Mouse (Mus musculus): ENCODE measurements around the gene Psmc4. TPM values are rescaled to one million over a fixed set of nuclear protein-coding genes. Genes with fewer than 3 reads are reported as not detected.

The Psmc4 gene
- polyA plus RNA-seq (2014; fragmentation: Nextera tagmentation; extraction: Ambion mirVana) = 380 and 381 TPM in 2 replicates

DNA sequence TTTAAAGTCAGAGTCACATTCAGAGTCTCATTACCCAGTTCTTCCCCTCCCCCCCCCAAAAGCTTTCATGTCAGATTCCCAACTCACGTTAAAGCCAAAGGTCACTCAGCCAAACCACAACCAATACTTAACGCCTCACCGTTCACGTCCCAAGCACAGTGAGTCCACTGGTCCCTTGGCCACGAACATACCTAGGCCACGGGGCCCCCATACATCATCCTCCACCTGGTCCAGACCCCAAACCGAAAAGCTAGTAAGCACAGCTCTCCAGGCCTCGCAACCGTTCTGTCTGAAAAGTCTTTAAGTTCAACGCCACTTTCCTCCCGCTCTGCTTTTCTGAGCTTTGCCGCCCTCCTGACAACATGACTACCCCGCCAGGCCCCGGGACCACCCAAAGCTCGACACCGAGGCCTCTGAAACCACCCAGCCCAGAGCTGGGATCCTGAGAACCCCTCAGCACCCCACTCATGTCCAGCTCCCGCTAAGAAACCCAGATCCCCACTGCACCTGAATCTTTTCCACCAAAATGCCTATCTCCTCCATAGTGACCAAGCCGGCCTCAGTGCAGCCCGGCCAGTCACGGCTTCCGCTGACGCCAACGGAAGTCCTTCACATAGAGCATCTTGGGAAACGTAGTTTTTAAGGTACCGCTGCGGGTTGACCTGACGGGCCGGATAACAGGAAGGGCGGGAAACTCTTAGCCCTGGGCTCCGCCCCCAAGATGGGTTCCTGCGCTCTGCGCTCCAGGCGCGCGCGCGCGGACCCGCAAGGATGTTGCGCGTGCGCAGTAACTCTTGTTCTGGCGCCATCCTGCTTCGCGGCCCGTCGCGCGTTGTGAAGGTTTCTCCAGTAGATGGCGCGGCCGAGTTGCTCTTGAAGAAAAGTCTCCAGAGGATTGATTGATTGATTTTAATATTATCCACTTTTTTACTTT is at the start of gene Psmc4:
Gene Psmc4 (minus strand): TSS at position 626 of the 934 bp plus-strand sequence.
- Histone ChIP-seq H3K4me1 (ENCODE audit: control insufficient read depth, insufficient read depth, low read length) (no peaks in the 10 kb centered on the region; the same call in none of the 2 replicates), H3K4me2 (ENCODE audit: low read length) (peak within 1 kb of the TSS; percentile 56), H3K9me3 (replicated peaks; ENCODE audit: control insufficient read depth, low read length) (no peaks in the 10 kb centered on the region), H3K4me3 (ENCODE audit: low read depth, low read length) (peak within 1 kb of the TSS; percentile 59), H3K27me3 (replicated peaks; ENCODE audit: control insufficient read depth, insufficient read depth, low read length) (no peaks in the 10 kb centered on the region), H3K27ac (ENCODE audit: low read depth, low read length) (no peak within 1 kb of the TSS), H3K36me3 (ENCODE audit: control insufficient read depth, insufficient read depth, low read length) (peaks cover 41% of the 10 kb centered on the region), H3K9ac (ENCODE audit: low read length) (peak within 1 kb of the TSS; percentile 75)
- peak; percentile 100 for DNase-seq (ENCODE audit: low spot score)
- peak; percentile 98 for ATAC-seq
- under 1% methylated on average over 52 of the region's 52 CpGs for WGBS

DNA sequence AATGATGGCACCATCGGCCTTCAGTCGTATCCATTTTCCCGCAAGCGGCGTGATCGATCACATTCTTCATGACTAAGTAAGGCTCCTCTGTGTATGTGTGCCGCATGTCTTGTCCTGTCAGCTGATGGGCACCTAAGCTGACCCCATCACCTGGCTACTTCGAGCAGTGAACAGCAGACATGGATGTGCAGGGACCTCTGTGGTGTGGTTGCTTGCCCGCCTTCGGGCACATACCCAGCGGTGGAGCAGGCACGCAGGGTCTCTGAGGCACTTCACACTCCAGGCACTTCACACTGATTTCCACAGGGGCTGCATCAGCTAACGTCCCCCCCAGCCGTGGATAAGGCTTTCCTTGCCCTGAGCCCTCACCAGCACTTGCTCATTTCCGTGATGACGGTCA is 49.2 kb upstream of the Psmc4 start:
- no peak for DNase-seq (ENCODE audit: low spot score)
- WGBS = 95% methylated on average over 16 of the region's 16 CpGs
- Histone ChIP-seq H3K4me3 (ENCODE audit: low read depth, low read length) (no peak overlapping the region), H3K4me2 (ENCODE audit: low read length) (no peak overlapping the region), H3K9me3 (replicated peaks; ENCODE audit: control insufficient read depth, low read length) (no peaks in the 10 kb centered on the region), H3K4me1 (ENCODE audit: control insufficient read depth, insufficient read depth, low read length) (no peaks in the 10 kb centered on the region), H3K9ac (ENCODE audit: low read length) (no peak overlapping the region), H3K27ac (ENCODE audit: low read depth, low read length) (no peak overlapping the region), H3K36me3 (ENCODE audit: control insufficient read depth, insufficient read depth, low read length) (no peaks in the 10 kb centered on the region), H3K27me3 (replicated peaks; ENCODE audit: control insufficient read depth, insufficient read depth, low read length) (no peaks in the 10 kb centered on the region)
- ATAC-seq = no peak

DNA sequence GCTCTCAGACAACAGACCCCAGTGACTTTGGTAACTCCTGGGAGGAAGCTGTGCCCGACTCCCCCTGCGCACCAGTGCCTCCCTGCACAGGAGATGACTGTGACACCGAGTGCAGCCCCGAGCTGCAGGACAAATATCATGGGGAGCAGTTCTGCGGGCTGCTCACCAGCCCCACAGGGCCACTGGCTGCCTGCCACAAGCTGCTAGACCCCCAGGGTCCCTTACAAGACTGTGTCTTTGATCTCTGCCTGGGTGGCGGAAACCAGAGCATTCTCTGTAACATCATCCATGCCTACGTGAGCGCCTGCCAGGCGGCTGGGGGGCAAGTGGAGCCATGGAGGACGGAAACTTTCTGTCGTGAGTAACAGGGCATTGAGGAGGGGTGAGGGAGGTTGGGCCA is 43.6 kb upstream of the Psmc4 start:
- ATAC-seq (no peak), DNase-seq (ENCODE audit: low spot score) (no peak)
- Histone ChIP-seq H3K4me2 (ENCODE audit: low read length) (no peak overlapping the region), H3K27ac (ENCODE audit: low read depth, low read length) (no peak overlapping the region), H3K9ac (ENCODE audit: low read length) (no peak overlapping the region), H3K9me3 (replicated peaks; ENCODE audit: control insufficient read depth, low read length) (no peaks in the 10 kb centered on the region), H3K4me3 (ENCODE audit: low read depth, low read length) (no peak overlapping the region), H3K27me3 (replicated peaks; ENCODE audit: control insufficient read depth, insufficient read depth, low read length) (no peaks in the 10 kb centered on the region), H3K4me1 (ENCODE audit: control insufficient read depth, insufficient read depth, low read length) (no peaks in the 10 kb centered on the region), H3K36me3 (ENCODE audit: control insufficient read depth, insufficient read depth, low read length) (no peaks in the 10 kb centered on the region)
- WGBS = 40% methylated on average over 11 of the region's 11 CpGs

DNA sequence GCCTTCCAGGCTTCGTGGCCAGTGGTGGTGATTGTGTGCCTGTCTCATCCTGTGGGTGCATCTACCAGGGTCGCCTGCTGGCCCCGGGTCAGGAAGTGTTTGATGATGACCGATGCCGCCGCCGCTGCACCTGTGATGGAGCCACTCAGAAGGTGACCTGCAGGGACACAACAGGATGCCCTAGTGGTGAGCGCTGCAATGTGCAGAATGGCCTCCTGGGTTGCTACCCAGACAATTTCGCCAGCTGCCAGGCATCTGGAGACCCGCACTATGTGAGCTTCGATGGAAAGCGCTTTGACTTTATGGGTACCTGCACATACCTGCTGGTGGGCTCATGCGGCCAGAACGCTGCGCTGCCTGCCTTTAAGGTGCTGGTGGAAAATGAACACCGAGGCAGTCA is 36.3 kb upstream of the Psmc4 start:
- Histone ChIP-seq H3K36me3 (ENCODE audit: control insufficient read depth, insufficient read depth, low read length) (no peaks in the 10 kb centered on the region), H3K27ac (ENCODE audit: low read depth, low read length) (no peak overlapping the region), H3K27me3 (replicated peaks; ENCODE audit: control insufficient read depth, insufficient read depth, low read length) (no peaks in the 10 kb centered on the region), H3K9me3 (replicated peaks; ENCODE audit: control insufficient read depth, low read length) (no peaks in the 10 kb centered on the region), H3K9ac (ENCODE audit: low read length) (no peak overlapping the region), H3K4me2 (ENCODE audit: low read length) (no peak overlapping the region), H3K4me1 (ENCODE audit: control insufficient read depth, insufficient read depth, low read length) (no peaks in the 10 kb centered on the region), H3K4me3 (ENCODE audit: low read depth, low read length) (no peak overlapping the region)
- no peak for DNase-seq (ENCODE audit: low spot score)
- no peak for ATAC-seq
- WGBS = 83% methylated on average over 16 of the region's 16 CpGs

DNA sequence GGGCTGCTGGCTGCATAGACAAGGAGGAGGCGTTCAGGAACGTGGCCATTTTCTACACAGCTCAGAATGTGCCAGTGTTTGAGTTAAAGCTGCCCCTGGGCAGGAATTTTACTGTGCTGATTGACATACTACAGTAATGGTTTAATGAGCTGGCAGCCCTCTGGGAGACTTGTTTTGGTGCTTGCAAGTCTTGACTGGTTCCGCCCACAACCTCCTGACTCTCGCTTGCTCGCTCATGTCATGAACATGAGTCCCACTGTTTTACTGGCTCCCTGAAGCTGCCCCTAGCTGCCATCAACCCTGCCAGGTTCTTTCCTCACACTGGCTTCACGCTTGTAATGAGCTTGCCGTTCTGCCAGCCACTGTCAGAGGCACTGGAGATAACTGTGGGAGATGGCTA is 34.3 kb upstream of the Psmc4 start:
- H3K4me3 ChIP-seq (ENCODE audit: low read depth, low read length) = no peak overlapping the region
- H3K4me1 ChIP-seq (ENCODE audit: control insufficient read depth, insufficient read depth, low read length) = no peaks in the 10 kb centered on the region
- no peaks in the 10 kb centered on the region for H3K27me3 ChIP-seq (replicated peaks; ENCODE audit: control insufficient read depth, insufficient read depth, low read length)
- ATAC-seq = no peak
- H3K4me2 ChIP-seq (ENCODE audit: low read length) = no peak overlapping the region
- no peaks in the 10 kb centered on the region for H3K9me3 ChIP-seq (replicated peaks; ENCODE audit: control insufficient read depth, low read length)
- no peak overlapping the region for H3K27ac ChIP-seq (ENCODE audit: low read depth, low read length)
- 67% methylated on average over 7 of the region's 7 CpGs for WGBS
- no peak overlapping the region for H3K9ac ChIP-seq (ENCODE audit: low read length)
- peak; percentile 8 for DNase-seq (ENCODE audit: low spot score)
- H3K36me3 ChIP-seq (ENCODE audit: control insufficient read depth, insufficient read depth, low read length) = no peaks in the 10 kb centered on the region

DNA sequence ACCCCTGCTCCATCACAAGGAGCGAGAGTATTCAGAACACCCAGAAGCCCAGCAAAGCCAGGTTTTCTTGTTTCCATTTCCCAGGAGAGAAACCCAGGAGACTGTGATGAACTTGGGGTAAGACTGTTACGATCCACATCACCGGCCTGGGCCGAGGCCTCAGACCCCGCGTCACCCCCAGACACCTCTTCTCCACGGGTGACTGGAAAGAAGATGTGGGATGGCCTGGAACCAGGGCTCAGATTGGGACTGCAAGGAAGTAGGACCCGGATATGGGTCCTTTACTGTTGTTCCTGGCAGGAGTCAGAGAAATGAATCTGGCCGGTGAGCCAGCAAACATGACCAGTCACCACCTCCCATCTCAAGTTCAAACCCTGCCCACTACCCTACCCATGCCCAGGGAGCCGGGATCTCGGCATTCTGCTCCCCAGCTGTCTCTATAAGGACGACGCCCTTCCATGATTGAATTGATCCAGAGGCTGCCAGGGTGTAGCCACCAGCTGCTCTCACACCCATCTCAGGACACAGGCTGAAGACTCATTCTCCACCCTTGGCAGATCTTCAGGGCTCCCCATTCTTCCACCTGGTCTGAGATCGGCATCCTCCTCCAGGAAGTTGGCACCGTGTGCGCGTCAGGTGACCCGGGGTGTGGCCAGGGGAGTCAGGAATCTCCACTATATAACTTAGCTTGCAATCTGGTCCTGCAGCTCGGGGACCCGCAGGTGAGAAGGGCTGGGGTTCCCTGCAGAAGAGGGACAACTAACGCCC is 20.8 kb upstream of the Psmc4 start, which contains the start of gene Fcgbp:
Gene Fcgbp (plus strand): TSS at position 706 of the 768 bp plus-strand sequence.
- no peaks in the 10 kb centered on the region for H3K36me3 ChIP-seq (ENCODE audit: control insufficient read depth, insufficient read depth, low read length)

DNA sequence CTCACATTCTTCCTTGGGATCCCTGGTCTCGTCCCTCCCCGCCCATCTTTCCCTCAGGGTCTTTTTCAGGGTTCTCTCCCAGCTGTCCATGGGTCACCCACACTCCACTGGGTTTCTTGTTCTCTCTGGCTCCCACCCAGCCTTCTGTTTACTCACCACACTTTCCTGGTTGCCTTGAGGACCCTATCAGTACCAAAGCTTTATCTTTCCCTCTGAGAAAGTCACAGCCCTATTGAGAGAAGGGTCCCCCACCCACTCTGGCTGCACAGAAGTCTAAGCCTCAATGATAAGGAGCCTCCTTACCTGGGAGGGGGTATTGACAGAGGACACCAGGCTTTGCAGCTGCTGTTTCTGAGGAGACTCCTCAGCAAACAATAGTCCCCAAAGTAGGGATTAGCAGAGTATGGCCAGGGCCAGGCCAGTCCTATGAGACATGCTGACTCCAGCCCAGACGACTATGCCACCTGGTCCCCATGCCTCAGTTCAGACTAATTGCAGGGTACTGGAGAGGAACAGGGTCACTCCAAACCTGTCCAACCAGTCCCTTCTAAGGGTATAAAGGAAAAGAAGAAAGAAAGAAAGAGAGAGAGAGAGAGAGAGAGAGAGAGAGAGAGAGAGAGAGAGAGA is 19.8 kb upstream of the Psmc4 start:
- Histone ChIP-seq H3K4me2 (ENCODE audit: low read length) (no peak overlapping the region), H3K4me3 (ENCODE audit: low read depth, low read length) (no peak overlapping the region), H3K27me3 (replicated peaks; ENCODE audit: control insufficient read depth, insufficient read depth, low read length) (no peaks in the 10 kb centered on the region; the same call in 1 of the 2 replicates), H3K27ac (ENCODE audit: low read depth, low read length) (no peak overlapping the region), H3K9me3 (replicated peaks; ENCODE audit: control insufficient read depth, low read length) (no peaks in the 10 kb centered on the region), H3K36me3 (ENCODE audit: control insufficient read depth, insufficient read depth, low read length) (no peaks in the 10 kb centered on the region), H3K4me1 (ENCODE audit: control insufficient read depth, insufficient read depth, low read length) (no peaks in the 10 kb centered on the region), H3K9ac (ENCODE audit: low read length) (no peak overlapping the region)
- DNase-seq (ENCODE audit: low spot score) (no peak), ATAC-seq (no peak)
- WGBS = 52% methylated on average over 3 of the region's 3 CpGs

More for the DNA sequence above, 20.8 kb upstream of the Psmc4 start, which contains the start of gene Fcgbp:
- Histone ChIP-seq H3K27me3 (replicated peaks; ENCODE audit: control insufficient read depth, insufficient read depth, low read length) (no peaks in the 10 kb centered on the region; the same call in 1 of the 2 replicates), H3K27ac (ENCODE audit: low read depth, low read length) (no peak within 1 kb of the TSS), H3K9ac (ENCODE audit: low read length) (no peak within 1 kb of the TSS), H3K4me2 (ENCODE audit: low read length) (no peak within 1 kb of the TSS), H3K9me3 (replicated peaks; ENCODE audit: control insufficient read depth, low read length) (no peaks in the 10 kb centered on the region), H3K4me1 (ENCODE audit: control insufficient read depth, insufficient read depth, low read length) (no peaks in the 10 kb centered on the region), H3K4me3 (ENCODE audit: low read depth, low read length) (no peak within 1 kb of the TSS)
- no peak for ATAC-seq
- 87% methylated on average over 21 of the region's 21 CpGs for WGBS
- DNase-seq (ENCODE audit: low spot score) = no peak

DNA sequence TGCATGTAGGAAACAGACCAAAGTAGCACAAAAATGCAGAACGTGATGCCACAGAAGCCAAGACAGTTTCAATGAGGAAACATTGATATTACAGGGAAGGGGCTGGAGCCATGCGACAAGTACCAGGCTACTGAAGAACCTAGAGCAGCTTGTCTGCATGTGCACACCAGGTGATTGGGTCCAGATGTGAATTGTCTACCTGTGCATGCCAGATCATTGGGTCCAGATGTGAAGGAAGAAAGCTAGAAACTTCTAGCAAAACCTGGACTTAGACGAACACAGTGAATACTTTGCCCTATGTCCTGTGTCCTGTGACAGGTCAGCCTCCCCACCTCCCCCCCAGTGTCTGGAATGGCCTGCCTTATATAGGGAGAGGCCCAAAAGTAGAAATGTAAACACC is 18.8 kb upstream of the Psmc4 start:
- Histone ChIP-seq H3K4me2 (ENCODE audit: low read length) (no peak overlapping the region), H3K27ac (ENCODE audit: low read depth, low read length) (no peak overlapping the region), H3K9me3 (replicated peaks; ENCODE audit: control insufficient read depth, low read length) (no peaks in the 10 kb centered on the region), H3K36me3 (ENCODE audit: control insufficient read depth, insufficient read depth, low read length) (no peaks in the 10 kb centered on the region), H3K27me3 (replicated peaks; ENCODE audit: control insufficient read depth, insufficient read depth, low read length) (no peaks in the 10 kb centered on the region; the same call in 1 of the 2 replicates), H3K4me1 (ENCODE audit: control insufficient read depth, insufficient read depth, low read length) (no peaks in the 10 kb centered on the region), H3K9ac (ENCODE audit: low read length) (no peak overlapping the region), H3K4me3 (ENCODE audit: low read depth, low read length) (no peak overlapping the region)
- WGBS = 82% methylated on average over 3 of the region's 3 CpGs
- no peak for DNase-seq (ENCODE audit: low spot score)
- no peak for ATAC-seq
